Mouse (Mus musculus): ENCODE results near the gene Mmp13. TPM values are rescaled to one million over a fixed set of nuclear protein-coding genes. Genes with fewer than 3 reads are reported as not detected.
"Not testable (repeated sequence)": the region's sequence is repeated elsewhere in the genome, so short reads cannot be mapped to it uniquely, and the experiment has no call there.

Mmp13 gene
- polyA plus RNA-seq, 1 experiment from 2014 or later: 0.24 TPM

DNA sequence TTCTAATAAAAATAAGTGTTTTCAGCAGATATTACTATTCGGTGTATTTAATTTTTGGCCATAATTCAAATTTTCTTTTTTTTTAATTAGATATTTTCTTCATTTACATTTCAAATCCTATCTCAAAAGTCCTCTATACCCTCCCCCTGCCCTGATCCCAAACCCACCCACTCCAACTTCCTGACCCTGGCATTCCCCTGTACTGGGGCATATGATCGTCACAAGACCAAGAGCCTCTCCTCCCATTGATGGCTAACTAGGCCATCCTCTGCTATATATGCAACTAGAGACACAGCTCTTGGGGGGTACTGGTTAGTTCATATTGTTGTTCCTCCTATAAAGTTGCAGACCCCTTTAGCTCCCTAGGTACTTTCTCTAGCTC, 11.0 kb downstream of the Mmp13 start:
- not testable (repeated sequence) for H3K9ac ChIP-seq (ENCODE audit: low read length); H3K4me2 ChIP-seq (ENCODE audit: low read length)
- 93% methylated on average over 2 of the region's 2 CpGs for WGBS

DNA sequence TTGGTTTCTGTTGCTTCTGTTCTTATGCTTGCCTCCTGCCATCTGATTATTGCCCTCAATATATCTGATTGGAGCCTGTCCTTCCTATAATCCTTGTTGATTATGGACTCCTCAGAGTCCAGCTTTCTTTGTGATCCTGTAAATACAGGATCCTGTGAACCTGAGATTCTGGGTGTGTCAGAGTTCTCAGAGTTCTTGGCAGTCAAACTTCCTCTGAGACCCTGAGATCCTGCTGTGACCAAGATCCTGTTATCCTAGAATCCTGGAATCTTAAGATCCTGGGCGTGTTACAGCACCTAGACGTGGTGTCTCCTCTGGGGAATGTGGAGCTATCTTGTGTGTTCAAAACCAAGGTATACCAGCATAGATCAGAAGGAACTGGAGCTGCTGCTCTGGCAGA, 17.2 kb downstream of the Mmp13 start:
- H3K27me3 ChIP-seq (ENCODE audit: control insufficient read depth, insufficient read depth, low read length): no peaks in the 10 kb centered on the region
- H3K9me3 ChIP-seq (ENCODE audit: control insufficient read depth, low read length): no peaks in the 10 kb centered on the region
- 51% methylated on average over 2 of the region's 2 CpGs for WGBS
- no peak overlapping the region for H3K4me2 ChIP-seq (ENCODE audit: low read length)
- ATAC-seq (ENCODE audit: insufficient number of reproducible peaks, insufficient read depth, low FRiP score, low read depth): no peak
- H3K4me3 ChIP-seq (ENCODE audit: control insufficient read depth in 1 of 2, insufficient read depth in 1 of 2, low read depth in 1 of 2, low read length in 2 of 2): no peak overlapping the region
- H3K36me3 ChIP-seq (ENCODE audit: control insufficient read depth, insufficient read depth, low read length): no peaks in the 10 kb centered on the region
- H3K27ac ChIP-seq (replicated peaks in 1 of 2; ENCODE audit: control insufficient read depth in 1 of 2, insufficient read depth in 1 of 2, low read depth in 2 of 2, low read length in 2 of 2): no peak overlapping the region
- H3K4me1 ChIP-seq (ENCODE audit: control insufficient read depth in 2 of 2, insufficient read depth in 2 of 2, low read length in 2 of 2): no peaks in the 10 kb centered on the region
- no peak overlapping the region for H3K9ac ChIP-seq (ENCODE audit: low read length)

More for the DNA sequence above, 11.0 kb downstream of the Mmp13 start:
- H3K27ac ChIP-seq (replicated peaks in 1 of 2; ENCODE audit: control insufficient read depth in 1 of 2, insufficient read depth in 1 of 2, low read depth in 2 of 2, low read length in 2 of 2); H3K4me1 ChIP-seq (ENCODE audit: control insufficient read depth in 2 of 2, insufficient read depth in 2 of 2, low read length in 2 of 2); H3K9me3 ChIP-seq (ENCODE audit: control insufficient read depth, low read length); ATAC-seq (ENCODE audit: insufficient number of reproducible peaks, insufficient read depth, low FRiP score, low read depth); H3K36me3 ChIP-seq (ENCODE audit: control insufficient read depth, insufficient read depth, low read length); H3K4me3 ChIP-seq (ENCODE audit: control insufficient read depth in 1 of 2, insufficient read depth in 1 of 2, low read depth in 1 of 2, low read length in 2 of 2); H3K27me3 ChIP-seq (ENCODE audit: control insufficient read depth, insufficient read depth, low read length): not testable (repeated sequence)

DNA sequence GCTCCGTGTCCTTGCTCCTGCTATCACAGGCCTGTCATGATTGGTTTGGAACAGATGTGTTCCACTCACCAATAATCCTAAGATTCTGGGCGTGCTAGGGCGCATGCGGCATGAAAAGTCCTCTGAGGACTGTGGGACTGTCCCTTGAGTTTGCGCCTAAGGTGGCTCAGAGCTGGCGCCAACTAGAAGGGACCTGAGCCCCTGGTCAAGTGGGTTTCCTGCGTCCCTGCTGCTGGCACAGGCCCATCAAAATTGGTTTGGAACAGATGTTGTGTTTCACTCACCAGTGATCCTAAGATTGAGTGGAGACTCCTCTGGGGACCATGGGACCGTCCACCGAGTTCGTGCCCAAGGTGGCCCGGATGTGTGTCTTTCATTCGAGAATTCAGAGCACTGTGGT, 17.6 kb downstream of the Mmp13 start:
- H3K27ac ChIP-seq (replicated peaks in 1 of 2; ENCODE audit: control insufficient read depth in 1 of 2, insufficient read depth in 1 of 2, low read depth in 2 of 2, low read length in 2 of 2): no peak overlapping the region
- H3K36me3 ChIP-seq (ENCODE audit: control insufficient read depth, insufficient read depth, low read length): no peaks in the 10 kb centered on the region
- no peaks in the 10 kb centered on the region for H3K27me3 ChIP-seq (ENCODE audit: control insufficient read depth, insufficient read depth, low read length)
- no peaks in the 10 kb centered on the region for H3K9me3 ChIP-seq (ENCODE audit: control insufficient read depth, low read length)
- no peak overlapping the region for H3K4me3 ChIP-seq (ENCODE audit: control insufficient read depth in 1 of 2, insufficient read depth in 1 of 2, low read depth in 1 of 2, low read length in 2 of 2)
- H3K9ac ChIP-seq (ENCODE audit: low read length): no peak overlapping the region
- WGBS: 86% methylated on average over 12 of the region's 12 CpGs
- H3K4me1 ChIP-seq (ENCODE audit: control insufficient read depth in 2 of 2, insufficient read depth in 2 of 2, low read length in 2 of 2): no peaks in the 10 kb centered on the region
- no peak overlapping the region for H3K4me2 ChIP-seq (ENCODE audit: low read length)
- no peak for ATAC-seq (ENCODE audit: insufficient number of reproducible peaks, insufficient read depth, low FRiP score, low read depth)

DNA sequence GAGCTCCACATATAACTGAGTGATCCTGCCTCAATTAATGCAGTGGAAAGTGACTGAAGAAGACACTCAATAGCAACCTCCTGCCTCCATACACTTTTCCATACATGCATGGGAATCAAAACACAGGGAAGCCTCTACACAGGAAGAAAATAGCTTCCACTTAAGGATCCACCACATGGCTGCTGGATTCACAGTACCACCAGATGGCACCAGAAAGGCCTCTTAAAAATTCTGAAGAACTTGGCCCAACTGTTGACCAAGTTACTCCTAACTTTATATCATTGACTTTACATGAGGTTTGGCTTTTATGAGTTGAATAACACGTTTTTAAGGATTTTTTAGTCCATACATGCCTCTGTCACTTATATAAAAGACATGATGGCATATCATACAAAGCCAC, 19.8 kb downstream of the Mmp13 start:
- no peak overlapping the region for H3K9ac ChIP-seq (ENCODE audit: low read length)

DNA sequence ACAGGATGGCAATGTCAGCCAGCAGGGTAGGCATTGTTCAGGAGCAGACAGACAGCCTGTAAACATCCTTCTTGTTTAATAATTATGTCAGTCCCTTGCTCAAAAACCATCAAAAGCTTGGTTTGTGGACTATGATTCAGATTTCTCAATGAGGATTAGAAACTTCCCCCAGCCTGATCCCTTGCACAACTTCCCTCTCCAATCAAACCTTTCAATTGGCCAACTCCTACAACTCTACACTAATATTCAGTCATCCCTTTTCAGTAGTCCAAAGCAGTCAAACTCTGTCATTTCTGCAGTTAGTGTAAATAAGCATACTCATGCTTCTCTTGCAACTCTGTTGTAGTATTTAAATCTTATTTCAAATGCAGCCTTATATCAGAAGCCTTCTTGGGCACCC, 59.5 kb downstream of the Mmp13 start:
- ATAC-seq (ENCODE audit: insufficient number of reproducible peaks, insufficient read depth, low FRiP score, low read depth): no peak
- H3K4me1 ChIP-seq (ENCODE audit: control insufficient read depth in 2 of 2, insufficient read depth in 2 of 2, low read length in 2 of 2): no peaks in the 10 kb centered on the region
- no peak overlapping the region for H3K4me3 ChIP-seq (ENCODE audit: control insufficient read depth in 1 of 2, insufficient read depth in 1 of 2, low read depth in 1 of 2, low read length in 2 of 2)
- no peak overlapping the region for H3K27ac ChIP-seq (replicated peaks in 1 of 2; ENCODE audit: control insufficient read depth in 1 of 2, insufficient read depth in 1 of 2, low read depth in 2 of 2, low read length in 2 of 2)
- no peaks in the 10 kb centered on the region for H3K27me3 ChIP-seq (ENCODE audit: control insufficient read depth, insufficient read depth, low read length)
- H3K36me3 ChIP-seq (ENCODE audit: control insufficient read depth, insufficient read depth, low read length): no peaks in the 10 kb centered on the region
- no peaks in the 10 kb centered on the region for H3K9me3 ChIP-seq (ENCODE audit: control insufficient read depth, low read length)
- no peak overlapping the region for H3K9ac ChIP-seq (ENCODE audit: low read length)
- no peak overlapping the region for H3K4me2 ChIP-seq (ENCODE audit: low read length)

More for the DNA sequence above, 19.8 kb downstream of the Mmp13 start:
- H3K27me3 ChIP-seq (ENCODE audit: control insufficient read depth, insufficient read depth, low read length): no peaks in the 10 kb centered on the region
- WGBS: 17% methylated on average over 1 of the region's 1 CpGs
- H3K4me1 ChIP-seq (ENCODE audit: control insufficient read depth in 2 of 2, insufficient read depth in 2 of 2, low read length in 2 of 2): no peaks in the 10 kb centered on the region
- H3K27ac ChIP-seq (replicated peaks in 1 of 2; ENCODE audit: control insufficient read depth in 1 of 2, insufficient read depth in 1 of 2, low read depth in 2 of 2, low read length in 2 of 2): no peak overlapping the region
- no peak overlapping the region for H3K4me2 ChIP-seq (ENCODE audit: low read length)
- no peak overlapping the region for H3K4me3 ChIP-seq (ENCODE audit: control insufficient read depth in 1 of 2, insufficient read depth in 1 of 2, low read depth in 1 of 2, low read length in 2 of 2)
- H3K36me3 ChIP-seq (ENCODE audit: control insufficient read depth, insufficient read depth, low read length): no peaks in the 10 kb centered on the region
- ATAC-seq (ENCODE audit: insufficient number of reproducible peaks, insufficient read depth, low FRiP score, low read depth): no peak
- no peaks in the 10 kb centered on the region for H3K9me3 ChIP-seq (ENCODE audit: control insufficient read depth, low read length)

Other genes starting within 250 kb of the Mmp13 start
- 6.3 and 8.6 TPM in 2 replicates for gene Dync2h1, start 88.1 kb upstream of the Mmp13 start, polyA plus RNA-seq (2014; fragmentation: Nextera tagmentation; extraction: Ambion mirVana)
- 91.4 and 105 TPM in 2 replicates for gene Dcun1d5, start 88.0 kb upstream of the Mmp13 start, polyA plus RNA-seq (2014; fragmentation: Nextera tagmentation; extraction: Ambion mirVana)
- 0.39 and 1.8 TPM in 2 replicates for gene Mmp12, start 71.9 kb downstream of the Mmp13 start, polyA plus RNA-seq (2014; fragmentation: Nextera tagmentation; extraction: Ambion mirVana)
- gene Mmp1b, start 115.5 kb downstream of the Mmp13 start, polyA plus RNA-seq (2014; fragmentation: Nextera tagmentation; extraction: Ambion mirVana): not detected in 2 replicates
- gene Mmp3, start 173.3 kb downstream of the Mmp13 start, polyA plus RNA-seq (2014; fragmentation: Nextera tagmentation; extraction: Ambion mirVana): not detected in 2 replicates
- not detected in 2 replicates for gene Mmp10, start 229.8 kb downstream of the Mmp13 start, polyA plus RNA-seq (2014; fragmentation: Nextera tagmentation; extraction: Ambion mirVana)

Data from heart, embryonic 14.5 days (tissue).